Mouse (Mus musculus) retina, embryonic 14.5 days (tissue): Measurements from ENCODE around the gene H2-Aa.
A peak's percentile ranks its signal among the peaks of the same experiment; 100 is the strongest.

Experiments used
- DNase-seq: peaks from one replicate; pipeline ENCODE4 v3.0.0-alpha.2; 2015; ENCODE audit warnings: low spot score

H2-Aa gene

GRCm38 (mm10) chr17:34263811-34264371, 23.7 kb downstream of the H2-Aa start:
- DNase-seq: peak; percentile 68

- DNase-seq: peak; percentile 91
These were observed 24.6 kb downstream of the H2-Aa start for GRCm38 (mm10) chr17:34263068-34263467.

DNA sequence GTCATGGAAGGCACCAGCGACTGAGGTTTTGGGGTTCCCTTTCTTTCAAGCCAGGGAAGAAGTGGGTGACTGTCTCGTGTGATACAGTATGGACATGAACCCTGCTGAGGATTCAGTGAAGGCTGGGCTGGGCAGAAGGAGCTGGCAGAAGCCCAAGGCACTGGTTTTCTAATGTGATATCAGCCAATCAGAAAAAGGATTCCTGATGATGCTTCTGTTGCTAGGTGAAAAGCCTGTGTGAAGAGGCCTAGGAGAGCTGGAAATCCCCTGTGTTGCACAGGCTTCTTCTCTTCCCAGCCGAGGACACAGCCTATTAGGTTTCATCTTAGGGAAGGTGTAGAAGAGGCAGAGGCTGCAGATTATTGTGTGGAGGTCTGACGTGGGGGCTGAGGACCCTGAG, 26.1 kb downstream of the H2-Aa start:
- peak; percentile 87 for DNase-seq

DNA sequence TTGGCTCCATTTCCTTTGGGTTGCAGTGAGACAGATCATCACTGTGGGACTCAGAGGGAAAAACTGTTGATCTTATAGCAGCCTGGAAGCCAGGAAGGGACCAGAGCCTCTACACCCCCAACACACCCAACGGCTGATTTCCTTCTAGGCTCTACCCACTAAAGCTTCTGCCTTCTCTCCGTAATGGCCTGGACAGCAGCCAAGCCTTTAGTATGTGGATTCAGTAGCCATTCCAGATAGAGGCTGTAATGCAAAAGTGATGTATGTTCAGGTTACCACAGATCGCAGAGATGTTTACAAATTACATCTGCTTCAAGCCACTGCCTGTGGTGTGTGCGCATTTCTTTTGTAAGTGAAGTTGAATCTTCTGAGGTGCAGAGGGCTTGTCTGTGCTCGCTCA, 27.1 kb downstream of the H2-Aa start:
- no peak for DNase-seq

- DNase-seq: peak; percentile 59
These were observed 29.8 kb downstream of the H2-Aa start, which contains the start of gene H2-Ab1 for GRCm38 (mm10) chr17:34257594-34258375. Gene H2-Ab1 (plus strand): TSS chr17:34257689.

GRCm38 (mm10) chr17:34256501-34256900, 31.1 kb downstream of the H2-Aa start:
- DNase-seq: no peak

DNA sequence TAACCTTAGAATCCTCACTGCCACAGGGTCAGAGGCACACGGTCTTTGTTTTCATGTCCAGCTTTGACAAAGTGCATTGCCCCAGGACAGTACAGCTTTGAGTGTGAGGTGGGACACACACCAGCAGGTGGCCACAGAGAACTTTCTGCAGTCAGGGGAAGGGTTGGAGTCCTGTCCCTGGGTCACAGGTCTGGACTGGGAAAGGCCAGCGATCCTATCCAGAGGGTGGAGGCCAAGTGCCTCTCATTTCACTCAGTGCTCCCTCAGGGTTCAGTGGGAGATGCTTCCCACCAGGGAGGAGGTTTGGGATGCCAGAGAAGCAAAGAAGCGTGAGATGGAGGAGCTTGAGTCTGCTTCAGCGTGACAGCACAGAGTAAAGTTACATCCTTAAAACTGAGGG, 36.0 kb downstream of the H2-Aa start:
- DNase-seq: peak; percentile 25

DNA sequence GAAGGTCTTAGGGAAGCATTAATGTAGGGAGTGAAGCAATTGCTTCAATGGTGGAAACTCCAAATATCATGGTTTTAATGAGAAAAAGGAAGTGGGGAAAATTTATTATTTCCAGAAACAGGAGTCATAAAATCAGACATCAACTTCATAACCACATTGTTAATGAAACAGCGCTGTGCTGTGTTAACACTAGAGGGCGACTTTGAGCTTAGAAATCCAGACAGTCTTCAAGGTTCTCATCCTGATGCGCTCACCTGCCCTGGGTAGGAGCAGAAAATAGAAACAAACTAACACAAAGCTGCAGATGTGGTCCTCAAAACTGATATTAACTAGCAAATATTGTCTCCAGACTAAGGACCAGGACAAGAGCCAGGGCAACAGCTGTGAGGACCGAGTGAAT, 37.7 kb downstream of the H2-Aa start:
- peak; percentile 84 for DNase-seq

DNA sequence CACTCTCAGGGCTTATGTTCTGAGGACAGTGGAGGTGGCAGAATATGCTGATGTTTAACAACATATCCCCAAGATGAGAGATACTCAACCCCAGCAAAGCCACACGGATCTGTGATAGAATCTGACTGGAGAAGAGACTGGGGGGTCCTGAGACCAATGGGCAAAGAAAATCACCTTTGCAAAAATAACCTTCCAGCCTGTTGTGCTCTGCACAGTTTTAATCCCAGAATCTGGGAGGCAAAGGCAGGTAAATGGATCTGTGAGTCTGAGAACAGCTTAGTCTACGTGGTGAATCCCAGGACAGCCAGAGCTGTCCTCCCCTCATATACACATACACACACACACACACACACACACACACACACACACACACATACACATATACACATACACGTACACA, 38.3 kb downstream of the H2-Aa start:
- DNase-seq: no peak

- no peak for DNase-seq
These were observed 38.9 kb downstream of the H2-Aa start for GRCm38 (mm10) chr17:34248764-34249163.

GRCm38 (mm10) chr17:34247047-34247446, 40.6 kb downstream of the H2-Aa start:
- peak; percentile 12 for DNase-seq

GRCm38 (mm10) chr17:34244656-34245055, 43.0 kb downstream of the H2-Aa start:
- DNase-seq: no peak

GRCm38 (mm10) chr17:34240916-34241315, 46.7 kb downstream of the H2-Aa start:
- no peak for DNase-seq

GRCm38 (mm10) chr17:34240366-34240765, 47.3 kb downstream of the H2-Aa start:
- DNase-seq: no peak

GRCm38 (mm10) chr17:34239601-34240041, 48.0 kb downstream of the H2-Aa start:
- DNase-seq: no peak

- peak; percentile 46 for DNase-seq
These were observed 48.9 kb downstream of the H2-Aa start, which contains the start of gene H2-Ob for GRCm38 (mm10) chr17:34238706-34239105. Gene H2-Ob (plus strand): TSS chr17:34238903.

DNA sequence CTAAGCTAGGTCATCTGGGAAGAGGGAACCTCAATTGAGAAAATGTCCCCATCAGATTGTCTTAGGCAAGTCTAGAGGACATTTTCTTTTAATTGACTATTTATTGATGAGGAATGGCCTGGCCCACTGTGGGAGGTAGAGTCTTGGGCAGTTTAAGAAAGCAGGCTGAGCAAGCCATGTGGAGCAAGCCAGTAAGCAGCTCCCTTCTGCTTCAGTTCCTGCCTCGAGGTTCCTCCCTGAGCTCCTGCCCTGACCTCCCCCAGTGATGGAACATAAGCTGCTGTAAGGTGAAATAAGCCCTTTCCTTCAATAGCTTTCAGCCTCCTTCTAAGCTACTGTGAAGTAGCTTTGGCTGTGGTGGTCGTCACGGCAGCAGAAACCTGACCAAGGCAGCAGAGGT, 49.9 kb downstream of the H2-Aa start:
- no peak for DNase-seq

DNA sequence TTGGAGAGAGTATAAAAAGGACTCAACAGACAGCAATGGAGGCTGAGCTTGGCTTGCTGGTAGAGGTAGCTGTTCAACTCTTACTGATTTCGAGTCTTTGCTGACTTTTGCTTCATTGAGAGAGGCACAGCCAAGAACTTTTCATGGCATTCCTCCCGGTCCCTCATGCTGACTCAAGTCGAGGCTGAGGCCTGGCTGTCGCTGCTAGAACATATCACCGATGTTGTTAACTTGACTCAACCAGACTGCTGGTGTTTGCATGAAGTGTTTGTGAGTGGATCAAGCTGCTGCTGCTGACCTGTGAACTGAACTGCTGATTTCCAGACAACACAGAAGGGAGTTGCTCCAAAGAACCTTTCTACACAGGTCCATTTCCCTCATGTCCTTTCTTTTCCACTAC, 50.9 kb downstream of the H2-Aa start:
- DNase-seq: no peak

DNA sequence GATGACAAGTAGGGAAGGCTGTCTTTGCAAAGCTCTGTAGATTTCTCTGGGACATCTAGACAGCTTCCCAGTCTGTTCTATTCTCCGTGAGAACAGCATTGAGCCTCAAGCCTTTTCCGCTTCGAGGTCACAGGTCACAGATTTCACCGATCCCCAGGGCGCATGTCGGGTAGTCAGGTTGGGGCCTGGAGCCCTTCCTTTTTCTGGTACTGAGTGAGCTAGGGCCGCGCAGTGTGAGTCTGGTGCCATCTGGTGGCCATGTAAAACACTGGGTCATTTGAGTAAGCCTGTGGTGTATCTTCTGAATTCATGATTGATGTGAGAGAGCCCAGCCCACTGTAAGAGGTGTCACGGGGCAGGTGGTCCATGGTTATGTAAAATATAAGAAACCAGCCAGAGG, 52.7 kb downstream of the H2-Aa start:
- DNase-seq: peak; percentile 84
